Mouse (Mus musculus): Measurements from ENCODE around the gene Rexo5.

Rexo5 gene

DNA sequence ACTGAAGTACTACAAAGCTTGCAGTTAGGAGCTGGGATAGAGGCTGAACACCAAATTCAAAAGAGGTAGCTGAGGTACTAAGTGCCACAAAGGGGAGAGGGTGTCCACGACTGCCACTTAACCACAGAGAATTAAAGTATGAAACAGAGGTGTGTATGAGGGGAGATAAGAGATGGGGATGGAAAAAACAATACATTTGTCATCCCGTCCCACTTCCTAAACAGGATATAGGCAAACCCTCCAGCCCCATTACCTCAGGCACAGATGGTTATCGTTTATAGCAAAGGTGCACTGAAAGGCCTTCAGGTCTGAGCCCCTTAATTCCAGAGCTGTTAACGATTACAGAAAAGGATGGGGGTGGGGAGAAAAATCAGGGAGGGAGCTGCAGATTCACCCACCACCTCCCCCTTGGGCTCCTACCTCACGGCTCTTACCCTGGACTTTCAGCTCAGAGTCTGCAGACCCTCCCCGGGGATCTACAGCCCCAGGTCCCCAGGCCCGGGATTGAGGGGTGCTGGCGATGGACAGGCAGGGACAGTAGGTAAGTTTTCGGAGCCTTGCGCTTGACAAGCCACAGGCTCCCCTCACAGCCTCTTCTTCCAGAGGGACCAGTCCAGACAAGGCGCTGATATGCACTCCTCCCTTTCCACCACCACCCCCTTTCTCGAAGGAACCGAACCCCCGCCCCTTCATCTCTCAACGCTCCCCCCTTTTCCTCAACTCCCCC lies 101.2 kb downstream of the Rexo5 start:
- peak; percentile 56 to 62 for DNase-seq

DNA sequence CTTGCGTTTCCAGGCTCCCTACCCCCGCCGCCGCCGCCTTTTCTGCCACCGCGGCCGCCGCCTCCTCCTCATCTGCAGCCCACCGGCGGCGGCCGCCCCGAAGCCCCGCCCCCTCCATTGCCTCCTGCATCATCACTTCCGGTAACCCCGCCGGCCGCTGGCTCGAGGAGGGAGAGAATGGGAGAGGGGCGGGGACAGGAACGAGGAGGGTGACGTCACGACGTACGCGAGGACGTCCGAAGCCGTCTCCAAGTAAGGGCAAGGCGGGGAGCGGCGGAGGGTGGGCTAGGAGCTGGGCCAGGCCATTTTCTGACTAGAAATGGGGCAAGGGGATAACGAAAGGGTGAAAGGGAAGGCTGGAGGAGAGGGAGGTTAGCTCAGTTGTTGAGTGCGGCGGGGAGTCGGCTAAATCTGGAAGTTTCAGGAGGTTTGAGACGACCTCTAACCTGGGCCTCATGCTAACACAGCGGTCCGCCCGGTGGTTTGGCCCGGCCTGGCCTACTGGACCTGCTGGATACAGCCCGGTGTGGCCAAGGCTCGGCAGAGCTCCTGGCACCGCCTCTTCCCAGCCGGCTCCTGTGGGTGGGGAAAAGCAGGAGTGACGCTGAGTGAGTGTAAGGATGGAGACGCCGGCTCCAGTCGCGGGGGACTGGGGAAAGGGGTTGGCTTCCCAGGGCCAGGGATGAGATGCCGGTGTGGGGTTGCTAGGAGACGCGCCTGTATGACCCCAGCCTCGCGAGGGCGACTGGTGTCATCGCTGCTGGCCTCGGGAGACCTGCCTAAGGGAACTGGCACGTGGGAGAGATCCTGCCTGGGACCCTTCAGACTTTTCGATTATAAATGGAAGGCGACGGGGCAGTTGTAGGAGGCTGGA lies 102.1 kb downstream of the Rexo5 start, which contains the start of the genes Lyrm1 and Dcun1d3:
TSS of gene Lyrm1 (plus strand) at position 223 of the 874 bp plus-strand sequence.
TSS of gene Dcun1d3 (minus strand) at position 660 of the 874 bp plus-strand sequence.
- DNase-seq, result peak; percentile 99

DNA sequence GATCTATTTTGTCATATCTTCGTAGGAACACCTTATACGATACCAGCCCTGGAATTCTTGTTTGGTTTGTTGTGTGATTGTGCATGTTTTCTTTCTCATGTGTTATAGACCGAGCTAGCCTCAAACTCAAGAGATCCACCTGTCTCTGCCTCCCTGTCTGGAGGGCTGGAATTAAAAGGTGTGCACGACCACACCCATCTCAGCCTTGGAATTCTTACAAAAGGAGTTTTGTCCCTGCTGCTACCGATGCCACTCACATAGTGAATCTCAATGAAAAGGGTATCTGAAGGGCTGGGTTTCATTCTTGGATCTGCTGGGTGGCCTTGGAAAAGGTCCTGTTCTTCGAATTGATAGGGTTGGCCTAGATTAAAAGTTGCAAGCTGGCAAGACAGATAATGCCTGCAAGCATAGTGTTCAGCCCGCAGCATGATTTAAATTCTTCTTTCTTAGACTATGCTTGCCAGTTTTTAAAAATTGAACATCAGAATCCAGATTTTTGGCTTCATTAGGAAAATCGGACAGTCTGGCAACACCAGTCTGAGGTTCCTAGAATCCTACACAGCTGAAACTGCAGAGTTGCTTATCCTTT lies 103.8 kb downstream of the Rexo5 start:
- no peak for DNase-seq

DNA sequence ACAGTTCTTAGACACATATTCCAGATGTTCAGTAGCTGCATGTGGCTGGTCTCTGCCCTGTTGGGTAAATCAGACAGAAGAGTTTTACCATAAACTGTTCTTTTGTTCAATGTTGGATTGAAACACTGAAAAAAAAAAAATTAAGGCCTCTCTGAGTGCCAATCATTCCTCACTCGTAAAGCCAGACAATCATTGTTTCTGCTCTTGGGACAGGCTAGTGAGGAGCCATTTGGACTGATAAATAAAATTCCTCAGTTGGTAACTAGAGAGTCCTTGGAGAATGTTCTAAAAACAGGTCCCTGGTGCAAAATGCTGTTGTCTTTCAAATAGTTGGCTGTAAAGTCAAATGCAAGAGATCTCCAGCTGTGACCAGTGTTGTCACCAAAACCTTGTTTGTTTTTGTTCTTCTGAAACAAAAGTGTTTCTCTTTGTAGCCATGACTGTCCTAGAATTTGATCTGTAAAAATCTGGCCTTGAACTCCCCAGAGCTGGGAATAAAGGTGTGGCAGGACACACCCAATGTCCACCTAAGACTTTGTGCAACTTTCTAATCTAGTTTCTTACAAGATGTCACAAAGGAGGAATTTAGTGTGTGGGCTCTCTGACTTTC lies 104.5 kb downstream of the Rexo5 start:
- no peak for DNase-seq
